Mouse (Mus musculus): Measurements from ENCODE around the gene Ppp2r3a. TPM values are rescaled to one million over a fixed set of nuclear protein-coding genes. Genes with fewer than 3 reads are reported as not detected.

Ppp2r3a gene
- polyA plus RNA-seq, 1 experiment from 2014 or later, result 20.2 TPM

DNA sequence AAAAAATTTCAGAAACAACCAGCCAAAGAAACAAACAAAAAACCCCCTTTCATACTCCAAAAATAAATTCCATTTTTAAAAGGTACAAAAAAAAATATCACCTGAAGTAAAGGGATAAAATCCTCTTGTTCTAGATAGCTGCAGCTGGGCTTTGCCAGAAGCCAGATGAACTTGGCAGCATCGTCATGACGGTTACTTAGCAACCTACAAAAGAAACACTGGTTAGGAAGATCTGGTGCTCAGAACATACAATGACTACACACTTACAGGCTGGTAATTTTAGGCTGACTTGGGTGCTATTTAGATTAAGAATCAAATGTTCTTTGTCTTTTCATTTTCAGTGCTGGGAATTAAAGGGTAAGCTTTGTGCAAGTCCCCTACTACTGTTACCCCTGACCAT is 71.4 kb downstream of the Ppp2r3a start:
- 70% methylated on average over 2 of the region's 2 CpGs for WGBS
- no peak overlapping the region for H3K9ac ChIP-seq (replicated peaks; ENCODE audit: low read depth, low read length)
- no peak overlapping the region for H3K4me3 ChIP-seq (ENCODE audit: low read depth, low read length)
- no peaks in the 10 kb centered on the region for H3K4me1 ChIP-seq (ENCODE audit: control insufficient read depth, insufficient read depth, low read length)
- H3K27ac ChIP-seq (ENCODE audit: low read length), result no peak overlapping the region
- no peak overlapping the region for H3K4me2 ChIP-seq (replicated peaks; ENCODE audit: low read depth, low read length)
- no peaks in the 10 kb centered on the region for H3K27me3 ChIP-seq (ENCODE audit: control insufficient read depth, insufficient read depth, low read length)
- peaks cover 3% of the 10 kb centered on the region; the same call in 1 of the 2 replicates for H3K36me3 ChIP-seq (ENCODE audit: control insufficient read depth, insufficient read depth, low read length)
- ATAC-seq (ENCODE audit: insufficient number of reproducible peaks, insufficient read depth, low FRiP score, low read depth), result no peak
- no peaks in the 10 kb centered on the region for H3K9me3 ChIP-seq (ENCODE audit: control insufficient read depth, low read depth, low read length)

GRCm38 (mm10) chr9:101160627-101161026 is 91.0 kb downstream of the Ppp2r3a start:
- 94% methylated on average over 1 of the region's 1 CpGs for WGBS
- H3K9me3 ChIP-seq (ENCODE audit: control insufficient read depth, low read depth, low read length), result no peaks in the 10 kb centered on the region
- no peaks in the 10 kb centered on the region for H3K36me3 ChIP-seq (ENCODE audit: control insufficient read depth, insufficient read depth, low read length)
- no peak overlapping the region for H3K9ac ChIP-seq (replicated peaks; ENCODE audit: low read depth, low read length)
- no peak overlapping the region for H3K27ac ChIP-seq (ENCODE audit: low read length)
- no peak overlapping the region for H3K4me2 ChIP-seq (replicated peaks; ENCODE audit: low read depth, low read length)
- no peaks in the 10 kb centered on the region for H3K4me1 ChIP-seq (ENCODE audit: control insufficient read depth, insufficient read depth, low read length)
- H3K27me3 ChIP-seq (ENCODE audit: control insufficient read depth, insufficient read depth, low read length), result no peaks in the 10 kb centered on the region
- H3K4me3 ChIP-seq (ENCODE audit: low read depth, low read length), result no peak overlapping the region
- no peak for ATAC-seq (ENCODE audit: insufficient number of reproducible peaks, insufficient read depth, low FRiP score, low read depth)

DNA sequence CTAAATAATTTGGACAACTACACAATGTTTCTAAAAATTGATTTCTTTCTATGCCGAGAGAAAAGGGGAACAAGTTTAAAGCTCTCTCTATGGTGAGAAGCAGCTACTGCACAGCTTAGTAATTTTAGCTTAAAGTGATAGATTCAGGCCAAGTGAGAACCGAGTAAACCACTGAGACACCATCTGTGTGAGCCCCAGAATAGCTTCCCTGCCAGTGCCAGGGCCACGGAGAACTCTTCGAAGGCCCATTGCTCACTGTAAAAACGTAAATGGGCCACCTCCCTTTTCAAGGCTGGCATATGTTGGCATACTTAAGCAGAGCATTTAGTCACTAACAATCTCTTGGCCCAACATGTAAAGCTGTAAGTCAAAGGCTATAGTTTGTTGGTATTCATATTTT is 91.5 kb downstream of the Ppp2r3a start:
- no peak overlapping the region for H3K9ac ChIP-seq (replicated peaks; ENCODE audit: low read depth, low read length)
- no peak overlapping the region for H3K4me2 ChIP-seq (replicated peaks; ENCODE audit: low read depth, low read length)
- no peaks in the 10 kb centered on the region for H3K27me3 ChIP-seq (ENCODE audit: control insufficient read depth, insufficient read depth, low read length)
- 68% methylated on average over 5 of the region's 5 CpGs for WGBS
- H3K4me3 ChIP-seq (ENCODE audit: low read depth, low read length), result no peak overlapping the region
- H3K36me3 ChIP-seq (ENCODE audit: control insufficient read depth, insufficient read depth, low read length), result no peaks in the 10 kb centered on the region
- no peaks in the 10 kb centered on the region for H3K4me1 ChIP-seq (ENCODE audit: control insufficient read depth, insufficient read depth, low read length)
- H3K27ac ChIP-seq (ENCODE audit: low read length), result no peak overlapping the region
- no peak for ATAC-seq (ENCODE audit: insufficient number of reproducible peaks, insufficient read depth, low FRiP score, low read depth)
- H3K9me3 ChIP-seq (ENCODE audit: control insufficient read depth, low read depth, low read length), result no peaks in the 10 kb centered on the region

DNA sequence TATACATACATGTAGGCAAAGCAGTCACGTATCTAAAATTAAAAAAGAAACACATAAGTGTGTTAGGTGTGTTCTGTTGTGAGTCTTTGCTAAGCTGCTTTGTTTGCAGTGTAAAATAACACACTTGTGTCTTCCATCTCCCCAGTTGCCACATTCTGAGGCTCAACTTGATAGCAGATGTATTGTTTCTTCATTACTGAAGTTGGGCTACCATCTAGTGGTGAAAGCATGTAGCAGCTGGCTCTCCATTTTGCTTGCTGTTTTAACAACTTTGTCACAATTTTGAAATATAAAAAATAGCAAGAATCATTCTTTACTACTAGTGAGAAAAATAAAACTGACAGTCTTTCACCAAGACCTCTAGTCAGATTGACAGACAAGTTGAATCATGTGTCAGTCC is 92.2 kb downstream of the Ppp2r3a start:
- ATAC-seq (ENCODE audit: insufficient number of reproducible peaks, insufficient read depth, low FRiP score, low read depth), result no peak
- no peaks in the 10 kb centered on the region for H3K4me1 ChIP-seq (ENCODE audit: control insufficient read depth, insufficient read depth, low read length)
- no peaks in the 10 kb centered on the region for H3K27me3 ChIP-seq (ENCODE audit: control insufficient read depth, insufficient read depth, low read length)
- no peak overlapping the region for H3K9ac ChIP-seq (replicated peaks; ENCODE audit: low read depth, low read length)
- H3K9me3 ChIP-seq (ENCODE audit: control insufficient read depth, low read depth, low read length), result no peaks in the 10 kb centered on the region
- no peak overlapping the region for H3K4me3 ChIP-seq (ENCODE audit: low read depth, low read length)
- H3K36me3 ChIP-seq (ENCODE audit: control insufficient read depth, insufficient read depth, low read length), result no peaks in the 10 kb centered on the region
- no peak overlapping the region for H3K27ac ChIP-seq (ENCODE audit: low read length)
- no peak overlapping the region for H3K4me2 ChIP-seq (replicated peaks; ENCODE audit: low read depth, low read length)
- 95% methylated on average over 1 of the region's 1 CpGs for WGBS

DNA sequence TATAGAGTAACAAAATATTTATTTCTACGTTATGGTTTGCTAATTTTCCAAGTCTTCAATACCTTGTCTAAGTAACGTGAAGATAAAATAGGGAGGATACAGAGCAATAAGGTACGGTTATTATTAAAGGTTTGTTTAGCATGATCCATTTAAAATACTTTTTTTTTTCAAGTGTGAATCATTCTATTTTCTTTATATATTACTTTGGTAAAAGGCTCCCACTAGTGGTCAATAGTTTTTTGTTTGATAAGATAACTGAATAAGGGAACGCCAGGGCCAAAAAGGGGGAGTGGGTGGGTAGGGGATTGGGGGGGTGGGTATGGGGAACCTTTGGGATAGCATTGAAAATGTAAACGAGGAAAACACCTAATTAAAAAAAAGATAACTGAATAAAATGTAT is 98.7 kb downstream of the Ppp2r3a start:
- Histone ChIP-seq H3K27me3 (ENCODE audit: control insufficient read depth, insufficient read depth, low read length) (no peaks in the 10 kb centered on the region), H3K4me3 (ENCODE audit: low read depth, low read length) (no peak overlapping the region), H3K27ac (ENCODE audit: low read length) (no peak overlapping the region), H3K36me3 (ENCODE audit: control insufficient read depth, insufficient read depth, low read length) (peaks cover 2% of the 10 kb centered on the region; the same call in 1 of the 2 replicates), H3K4me2 (replicated peaks; ENCODE audit: low read depth, low read length) (no peak overlapping the region), H3K9ac (replicated peaks; ENCODE audit: low read depth, low read length) (no peak overlapping the region), H3K9me3 (ENCODE audit: control insufficient read depth, low read depth, low read length) (no peaks in the 10 kb centered on the region), H3K4me1 (ENCODE audit: control insufficient read depth, insufficient read depth, low read length) (no peaks in the 10 kb centered on the region)
- WGBS, result 69% methylated on average over 5 of the region's 5 CpGs
- ATAC-seq (ENCODE audit: insufficient number of reproducible peaks, insufficient read depth, low FRiP score, low read depth), result no peak

- WGBS, result 93% methylated on average over 4 of the region's 4 CpGs
- Histone ChIP-seq H3K4me3 (ENCODE audit: low read depth, low read length) (no peak overlapping the region), H3K27ac (ENCODE audit: low read length) (no peak overlapping the region), H3K4me2 (replicated peaks; ENCODE audit: low read depth, low read length) (no peak overlapping the region), H3K36me3 (ENCODE audit: control insufficient read depth, insufficient read depth, low read length) (peaks cover 8% of the 10 kb centered on the region; the same call in 1 of the 2 replicates), H3K4me1 (ENCODE audit: control insufficient read depth, insufficient read depth, low read length) (no peaks in the 10 kb centered on the region), H3K9me3 (ENCODE audit: control insufficient read depth, low read depth, low read length) (no peaks in the 10 kb centered on the region), H3K9ac (replicated peaks; ENCODE audit: low read depth, low read length) (no peak overlapping the region), H3K27me3 (ENCODE audit: control insufficient read depth, insufficient read depth, low read length) (no peaks in the 10 kb centered on the region)
- no peak for ATAC-seq (ENCODE audit: insufficient number of reproducible peaks, insufficient read depth, low FRiP score, low read depth)
These were observed 108.0 kb downstream of the Ppp2r3a start for GRCm38 (mm10) chr9:101143635-101144034.

DNA sequence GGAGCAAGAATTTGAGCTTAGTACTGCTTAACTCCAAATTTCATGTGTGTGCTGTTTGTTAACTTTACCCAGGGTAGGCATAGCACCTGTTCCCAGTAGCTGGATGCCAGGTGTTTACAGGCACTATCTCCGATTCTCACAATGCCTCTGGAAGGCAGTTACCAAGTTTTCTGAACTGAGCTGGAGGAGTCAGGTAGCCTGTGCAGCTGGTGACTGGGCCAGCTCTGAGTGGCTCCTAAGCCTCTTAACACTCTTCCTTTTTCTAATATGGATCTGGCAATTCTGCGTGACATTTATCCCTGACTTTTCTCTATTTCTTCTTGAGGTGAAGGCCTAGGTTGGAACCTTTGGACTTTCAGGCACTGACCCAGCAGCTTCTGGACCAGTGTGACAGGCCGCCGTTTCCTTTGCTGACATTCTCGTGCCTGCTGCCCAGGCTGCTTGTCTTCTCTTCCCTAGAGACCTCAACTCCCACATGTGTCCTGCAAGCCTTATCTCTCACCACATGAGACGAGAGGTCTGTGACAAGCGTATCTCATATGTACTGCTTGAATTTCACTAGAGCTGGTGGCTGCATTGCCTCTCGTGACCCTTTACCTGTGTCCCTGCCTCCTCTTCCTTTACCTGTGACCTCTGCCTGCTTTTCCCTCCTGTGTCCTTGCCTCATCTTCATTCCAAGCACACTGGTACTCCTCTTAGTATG is 137.3 kb downstream of the Ppp2r3a start:
- no peaks in the 10 kb centered on the region for H3K27me3 ChIP-seq (ENCODE audit: control insufficient read depth, insufficient read depth, low read length)
- no peak overlapping the region for H3K4me3 ChIP-seq (ENCODE audit: low read depth, low read length)
- no peak overlapping the region for H3K4me2 ChIP-seq (replicated peaks; ENCODE audit: low read depth, low read length)
- ATAC-seq (ENCODE audit: insufficient number of reproducible peaks, insufficient read depth, low FRiP score, low read depth), result no peak
- WGBS, result 81% methylated on average over 8 of the region's 8 CpGs
- peaks cover 5% of the 10 kb centered on the region; the same call in 1 of the 2 replicates for H3K4me1 ChIP-seq (ENCODE audit: control insufficient read depth, insufficient read depth, low read length)
- no peak overlapping the region for H3K27ac ChIP-seq (ENCODE audit: low read length)
- H3K9ac ChIP-seq (replicated peaks; ENCODE audit: low read depth, low read length), result no peak overlapping the region
- peaks cover 4% of the 10 kb centered on the region; the same call in 1 of the 2 replicates for H3K36me3 ChIP-seq (ENCODE audit: control insufficient read depth, insufficient read depth, low read length)
- H3K9me3 ChIP-seq (ENCODE audit: control insufficient read depth, low read depth, low read length), result no peaks in the 10 kb centered on the region

- peaks cover 4% of the 10 kb centered on the region; the same call in 1 of the 2 replicates for H3K36me3 ChIP-seq (ENCODE audit: control insufficient read depth, insufficient read depth, low read length)
- no peaks in the 10 kb centered on the region for H3K9me3 ChIP-seq (ENCODE audit: control insufficient read depth, low read depth, low read length)
- no peak overlapping the region for H3K9ac ChIP-seq (replicated peaks; ENCODE audit: low read depth, low read length)
- no peak overlapping the region for H3K4me3 ChIP-seq (ENCODE audit: low read depth, low read length)
- no peak overlapping the region for H3K27ac ChIP-seq (ENCODE audit: low read length)
- no peaks in the 10 kb centered on the region for H3K27me3 ChIP-seq (ENCODE audit: control insufficient read depth, insufficient read depth, low read length)
- peaks cover 8% of the 10 kb centered on the region for H3K4me1 ChIP-seq (ENCODE audit: control insufficient read depth, insufficient read depth, low read length)
- WGBS, result 60% methylated on average over 4 of the region's 4 CpGs
- no peak for ATAC-seq (ENCODE audit: insufficient number of reproducible peaks, insufficient read depth, low FRiP score, low read depth)
- H3K4me2 ChIP-seq (replicated peaks; ENCODE audit: low read depth, low read length), result no peak overlapping the region
These were observed 138.3 kb downstream of the Ppp2r3a start for GRCm38 (mm10) chr9:101113317-101113716.

- Histone ChIP-seq H3K9ac (replicated peaks; ENCODE audit: low read depth, low read length) (no peak overlapping the region), H3K4me3 (ENCODE audit: low read depth, low read length) (no peak overlapping the region), H3K27me3 (ENCODE audit: control insufficient read depth, insufficient read depth, low read length) (no peaks in the 10 kb centered on the region), H3K36me3 (ENCODE audit: control insufficient read depth, insufficient read depth, low read length) (peaks cover 6% of the 10 kb centered on the region; the same call in 1 of the 2 replicates), H3K4me2 (replicated peaks; ENCODE audit: low read depth, low read length) (no peak overlapping the region), H3K4me1 (ENCODE audit: control insufficient read depth, insufficient read depth, low read length) (peaks cover 8% of the 10 kb centered on the region), H3K27ac (ENCODE audit: low read length) (no peak overlapping the region), H3K9me3 (ENCODE audit: control insufficient read depth, low read depth, low read length) (no peaks in the 10 kb centered on the region)
- no peak for ATAC-seq (ENCODE audit: insufficient number of reproducible peaks, insufficient read depth, low FRiP score, low read depth)
- WGBS, result 22% methylated on average over 3 of the region's 3 CpGs
These were observed 141.6 kb downstream of the Ppp2r3a start for GRCm38 (mm10) chr9:101110013-101110412.

All from stomach, embryonic 14.5 days (tissue).